Mouse (Mus musculus) forebrain, embryonic 13.5 days (tissue): ENCODE data around the gene Edaradd. TPM values are rescaled to one million over a fixed set of nuclear protein-coding genes. Genes with fewer than 3 reads are reported as not detected.

Source experiments
- ATAC-seq: fragments of 200-750 bp; cut with Nextera tagmentation; 2 replicates; pipeline ENCODE4 v1.8.0; 2017
- H3K27ac ChIP-seq: fragments of 300-500 bp; sonication (generic); 2 replicates; pipeline ENCODE4 v1.5.1; 2015; ENCODE audit warnings: inconsistent platforms, mild to moderate bottlenecking, moderate library complexity
- H3K27me3 ChIP-seq: fragments of 300-500 bp; sonication (generic); 2 replicates; pipeline ENCODE4 v1.6.1; 2015; ENCODE audit warnings: mild to moderate bottlenecking, inconsistent platforms
- H3K36me3 ChIP-seq: fragments of 300-500 bp; sonication (generic); 2 replicates; pipeline ENCODE4 v1.6.1; 2015; ENCODE audit warnings: mild to moderate bottlenecking, inconsistent platforms; ENCODE audit not compliant: poor library complexity, severe bottlenecking
- H3K4me1 ChIP-seq: fragments of 300-500 bp; sonication (generic); 2 replicates; pipeline ENCODE4 v1.6.1; 2015; ENCODE audit warnings: inconsistent platforms
- H3K4me2 ChIP-seq: fragments of 300-500 bp; sonication (generic); 2 replicates; pipeline ENCODE4 v1.6.1; 2015; ENCODE audit warnings: inconsistent platforms, mild to moderate bottlenecking, moderate library complexity
- H3K4me3 ChIP-seq: fragments of 300-500 bp; sonication (generic); 2 replicates; pipeline ENCODE4 v1.5.1; 2015; ENCODE audit warnings: mild to moderate bottlenecking, inconsistent platforms
- H3K9ac ChIP-seq: fragments of 300-500 bp; sonication (generic); 2 replicates; pipeline ENCODE4 v1.6.1; 2015; ENCODE audit warnings: mild to moderate bottlenecking, inconsistent platforms
- H3K9me3 ChIP-seq: fragments of 300-500 bp; sonication (generic); replicated peaks from 2 replicates; pipeline ENCODE4 v1.6.1; 2016; ENCODE audit warnings: inconsistent platforms
- WGBS: fragments of 180-500 bp; shearing (Covaris S2); methylation state at CpG from one replicate; pipeline ENCODE4 v1.1.7; 2015; 5-methylcytosine and 5-hydroxymethylcytosine counted together
- polyA plus RNA-seq: library from polyadenylated mRNA; unstranded; fragments of >200 nt; fragmentation: Nextera tagmentation; extraction: Ambion mirVana; gene quantifications from 2 replicates; pipeline ENCODE4 v1.2.1, GENCODE M21; 2015

Edaradd gene
- polyA plus RNA-seq, 1 experiment from 2014 or later, result 1.3 TPM

DNA sequence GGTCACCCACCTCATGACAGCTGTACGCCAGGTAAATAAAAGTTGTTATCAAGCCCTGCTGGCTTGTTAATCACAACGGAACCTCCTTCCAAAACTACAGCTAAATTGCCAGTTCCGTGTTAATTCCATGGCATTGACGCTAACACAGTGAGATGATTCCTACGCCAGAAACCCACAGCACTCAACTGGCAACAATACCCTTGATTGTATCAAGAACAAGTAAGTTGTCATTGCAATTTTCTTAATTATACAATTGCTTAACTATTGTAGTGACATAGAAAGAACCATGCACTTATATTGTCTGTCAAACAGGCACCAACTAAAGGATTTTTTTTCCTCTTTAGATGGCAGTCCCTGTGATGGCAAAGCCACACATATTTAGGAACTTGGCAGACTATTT lies 23.0 kb upstream of the Edaradd start:
- 69% methylated on average over 5 of the region's 5 CpGs for WGBS

DNA sequence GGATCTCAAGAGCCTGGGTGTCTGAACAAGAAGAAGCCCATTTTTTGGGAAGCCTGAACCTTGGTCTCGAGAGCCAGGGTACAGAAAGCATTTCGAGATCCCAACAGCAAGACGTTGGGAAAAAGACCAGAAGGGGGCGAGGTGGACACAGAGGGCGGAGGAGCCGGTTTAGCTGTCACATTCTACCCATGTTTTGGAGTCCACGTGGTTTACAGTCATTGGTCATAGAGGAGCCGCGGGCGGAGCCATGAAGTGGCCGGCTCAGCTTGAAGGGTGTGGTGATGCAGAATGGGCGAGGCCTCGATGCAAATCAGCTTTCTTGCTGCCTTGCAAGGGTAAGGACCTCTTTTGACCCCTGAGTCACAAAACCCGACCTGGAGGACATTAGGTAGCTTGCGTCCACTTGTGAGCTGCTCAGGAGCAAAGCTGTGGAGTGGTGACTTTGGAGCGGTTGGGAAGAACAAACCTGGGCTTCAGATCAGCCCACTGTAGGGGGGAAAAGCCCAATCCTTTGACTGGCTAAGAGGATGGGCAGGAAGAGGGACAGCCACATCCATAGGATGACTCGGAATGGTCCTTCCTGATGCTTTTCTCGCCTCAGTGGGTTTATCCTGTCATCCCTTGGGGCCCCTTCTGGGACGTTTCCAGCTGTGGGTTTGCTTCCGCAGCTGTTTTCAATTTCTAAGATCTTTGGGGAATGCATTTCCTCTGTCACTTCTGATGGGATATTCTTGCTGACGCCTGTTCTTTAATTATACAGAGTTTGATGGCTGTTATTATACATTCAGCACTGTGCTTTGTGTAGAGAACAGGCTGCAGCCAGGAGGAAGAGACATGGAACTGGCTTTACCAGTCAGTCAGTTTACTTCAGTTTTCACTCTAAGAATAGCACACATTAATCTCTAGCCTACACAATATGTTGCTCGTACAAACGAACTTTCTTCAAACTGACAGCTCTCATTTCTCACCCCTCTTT lies 22.1 kb upstream of the Edaradd start:
- H3K9me3 ChIP-seq, result no peaks in the 10 kb centered on the region
- 9% methylated on average over 23 of the region's 23 CpGs for WGBS
- no peak overlapping the region for H3K4me3 ChIP-seq

More for the DNA sequence above, 23.0 kb upstream of the Edaradd start:
- Histone ChIP-seq H3K4me2 (no peak overlapping the region), H3K36me3 (no peaks in the 10 kb centered on the region), H3K9ac (no peak overlapping the region), H3K27me3 (peaks cover 17% of the 10 kb centered on the region), H3K4me3 (no peak overlapping the region), H3K9me3 (no peaks in the 10 kb centered on the region), H3K27ac (no peak overlapping the region), H3K4me1 (peaks cover 8% of the 10 kb centered on the region; the same call in 1 of the 2 replicates)
- peak; percentile 31; the same call in 1 of the 2 replicates for ATAC-seq

DNA sequence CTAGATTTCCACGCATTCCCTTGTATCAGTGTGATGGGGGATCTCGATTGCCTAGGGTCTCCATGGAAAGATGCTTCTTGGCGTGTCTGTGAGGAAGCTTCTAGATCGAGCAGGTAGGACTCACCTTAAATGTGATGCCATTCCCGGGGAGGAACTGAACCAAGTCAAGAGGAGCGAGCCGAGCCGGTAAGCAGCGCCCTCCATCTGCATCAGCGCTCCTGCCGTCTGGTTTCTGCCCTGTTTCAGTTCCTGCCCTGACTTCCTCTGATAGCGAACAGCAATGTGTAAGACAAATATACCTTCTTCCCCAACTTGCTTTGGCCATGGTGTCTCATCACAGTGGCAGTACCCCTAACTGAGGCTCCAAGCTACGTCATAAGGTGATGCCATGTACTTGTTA lies 19.9 kb upstream of the Edaradd start:
- peak; percentile 39 for ATAC-seq
- no peak overlapping the region for H3K9ac ChIP-seq
- peak overlapping the region; percentile 35 for H3K4me2 ChIP-seq
- peaks cover 17% of the 10 kb centered on the region for H3K27me3 ChIP-seq
- no peak overlapping the region for H3K4me3 ChIP-seq
- no peaks in the 10 kb centered on the region for H3K36me3 ChIP-seq
- H3K4me1 ChIP-seq, result peaks cover 8% of the 10 kb centered on the region; the same call in 1 of the 2 replicates
- 46% methylated on average over 13 of the region's 13 CpGs for WGBS
- peak overlapping the region; percentile 14; the same call in 1 of the 2 replicates for H3K27ac ChIP-seq
- H3K9me3 ChIP-seq, result no peaks in the 10 kb centered on the region

More for the DNA sequence above, 22.1 kb upstream of the Edaradd start:
- H3K36me3 ChIP-seq, result no peaks in the 10 kb centered on the region
- peaks cover 17% of the 10 kb centered on the region for H3K27me3 ChIP-seq
- peak overlapping the region; percentile 32 for H3K4me2 ChIP-seq
- peak; percentile 53 for ATAC-seq
- peaks cover 8% of the 10 kb centered on the region; the same call in 1 of the 2 replicates for H3K4me1 ChIP-seq
- H3K27ac ChIP-seq, result no peak overlapping the region
- H3K9ac ChIP-seq, result no peak overlapping the region

DNA sequence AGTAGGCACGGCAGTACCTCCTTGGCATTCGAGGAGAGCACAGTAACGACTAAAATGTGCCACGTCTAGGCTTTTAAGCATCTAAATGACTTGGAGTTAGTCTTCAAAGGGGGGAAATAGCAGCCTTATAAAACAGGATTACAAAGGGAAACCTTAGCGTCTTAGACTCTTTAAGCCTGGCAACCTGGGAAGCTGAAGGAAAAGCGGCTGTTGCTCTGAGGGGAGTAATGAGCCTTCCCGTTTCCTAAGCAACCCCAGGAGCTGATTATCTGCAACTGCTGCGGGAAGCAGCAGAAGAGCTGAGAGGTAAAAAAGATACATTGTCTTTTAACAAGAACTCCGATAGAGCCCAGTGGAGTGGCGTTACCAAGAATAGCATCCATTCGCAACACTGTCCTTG lies 19.5 kb upstream of the Edaradd start:
- peaks cover 17% of the 10 kb centered on the region for H3K27me3 ChIP-seq
- H3K4me2 ChIP-seq, result peak overlapping the region; percentile 35
- peak overlapping the region; percentile 14; the same call in 1 of the 2 replicates for H3K27ac ChIP-seq
- no peak overlapping the region for H3K4me3 ChIP-seq
- peak; percentile 68 for ATAC-seq
- H3K9me3 ChIP-seq, result no peaks in the 10 kb centered on the region
- H3K36me3 ChIP-seq, result no peaks in the 10 kb centered on the region
- no peak overlapping the region for H3K9ac ChIP-seq
- peaks cover 8% of the 10 kb centered on the region; the same call in 1 of the 2 replicates for H3K4me1 ChIP-seq
- WGBS, result 4% methylated on average over 11 of the region's 11 CpGs

DNA sequence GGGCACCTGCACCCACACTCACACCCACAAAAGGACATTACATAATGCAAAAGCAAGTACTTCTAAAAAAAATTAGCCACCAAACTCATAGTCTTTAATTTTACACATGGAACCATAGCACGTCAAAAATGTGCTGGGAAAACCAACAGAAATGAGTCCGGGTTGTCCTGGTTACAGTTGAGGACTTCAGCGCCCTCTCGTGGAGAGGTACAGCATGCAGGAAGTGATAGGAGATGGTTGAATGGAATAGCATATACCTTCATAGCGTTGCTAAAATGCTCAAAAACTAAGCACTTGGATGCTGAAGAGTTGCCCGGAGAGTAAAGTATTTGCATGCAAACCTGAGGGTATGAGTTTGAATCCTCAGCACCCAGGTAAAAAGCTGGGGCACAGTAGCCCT lies 17.7 kb upstream of the Edaradd start:
- Histone ChIP-seq H3K4me2 (no peak overlapping the region), H3K36me3 (no peaks in the 10 kb centered on the region), H3K4me3 (no peak overlapping the region), H3K27me3 (peaks cover 17% of the 10 kb centered on the region), H3K9me3 (no peaks in the 10 kb centered on the region), H3K9ac (no peak overlapping the region), H3K4me1 (peaks cover 8% of the 10 kb centered on the region; the same call in 1 of the 2 replicates), H3K27ac (no peak overlapping the region)
- 77% methylated on average over 6 of the region's 6 CpGs for WGBS
- ATAC-seq, result no peak

DNA sequence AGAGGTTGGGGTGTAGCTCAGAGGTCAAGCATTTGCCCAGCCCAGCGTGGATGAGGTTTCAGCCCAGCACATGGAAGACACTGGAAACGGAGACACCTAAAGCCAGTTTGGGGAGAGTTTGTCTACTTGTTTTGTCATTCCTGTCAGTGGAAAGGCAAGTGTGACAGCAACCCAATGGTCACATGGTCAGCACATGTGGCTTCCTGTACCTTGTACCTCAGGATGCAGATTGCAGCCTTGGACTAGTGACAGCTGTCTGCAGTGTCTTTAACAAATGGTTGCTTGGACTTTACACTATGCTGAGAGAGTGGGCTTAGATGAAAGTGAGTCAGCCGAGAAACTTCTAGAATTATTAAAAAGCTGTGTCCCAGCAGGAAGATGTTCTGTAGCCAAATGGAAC lies 14.4 kb upstream of the Edaradd start:
- no peak overlapping the region for H3K27ac ChIP-seq
- 92% methylated on average over 3 of the region's 3 CpGs for WGBS
- no peaks in the 10 kb centered on the region for H3K36me3 ChIP-seq
- H3K4me2 ChIP-seq, result no peak overlapping the region
- H3K4me1 ChIP-seq, result no peaks in the 10 kb centered on the region
- ATAC-seq, result no peak
- H3K4me3 ChIP-seq, result no peak overlapping the region
- H3K9me3 ChIP-seq, result no peaks in the 10 kb centered on the region
- no peak overlapping the region for H3K9ac ChIP-seq
- no peaks in the 10 kb centered on the region for H3K27me3 ChIP-seq

DNA sequence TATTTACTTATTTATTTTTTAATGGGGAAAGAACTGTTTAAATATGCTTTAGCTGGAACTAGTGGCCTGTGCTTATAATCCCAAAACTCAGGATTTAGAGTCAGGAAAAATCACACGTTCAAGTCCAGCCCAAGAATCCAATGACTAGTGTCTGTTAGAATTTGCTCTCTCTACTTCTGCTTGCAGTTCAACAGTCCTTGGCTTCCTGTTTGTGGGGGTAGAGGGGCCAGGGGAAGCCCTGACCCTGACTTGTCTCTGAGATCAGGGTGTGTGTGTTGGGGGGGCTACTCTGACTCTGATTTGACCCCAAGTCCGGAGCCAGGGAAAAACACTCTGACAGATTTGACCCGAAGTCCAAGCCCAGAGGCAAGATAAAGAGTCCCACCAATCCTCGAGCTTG lies 5.4 kb upstream of the Edaradd start:
- H3K36me3 ChIP-seq, result no peaks in the 10 kb centered on the region
- no peaks in the 10 kb centered on the region for H3K4me1 ChIP-seq
- no peak overlapping the region for H3K4me3 ChIP-seq
- no peak overlapping the region for H3K9ac ChIP-seq
- H3K27me3 ChIP-seq, result peaks cover 9% of the 10 kb centered on the region
- no peak overlapping the region for H3K4me2 ChIP-seq
- WGBS, result 96% methylated on average over 4 of the region's 4 CpGs
- no peaks in the 10 kb centered on the region for H3K9me3 ChIP-seq
- no peak overlapping the region for H3K27ac ChIP-seq
- no peak for ATAC-seq

DNA sequence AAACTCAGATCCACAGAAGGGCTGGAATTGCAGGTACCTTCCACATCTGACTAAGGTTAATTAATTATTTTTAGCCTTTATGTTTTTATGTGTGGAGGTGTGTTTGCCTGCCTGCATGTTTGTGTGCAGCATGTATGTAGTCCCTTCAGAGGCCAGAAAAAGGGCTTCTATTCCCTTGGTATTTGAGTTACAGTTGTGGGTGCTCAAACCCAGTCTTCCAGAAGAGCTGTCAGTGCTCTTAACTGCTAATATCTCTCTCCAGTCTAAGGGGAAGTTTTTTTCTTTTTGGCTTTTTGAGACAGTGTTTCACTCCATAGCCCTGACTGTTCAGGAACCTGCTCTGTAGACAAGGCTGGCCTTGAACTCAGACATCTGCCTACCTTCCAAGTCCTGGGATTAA lies 2.1 kb upstream of the Edaradd start:
- no peak overlapping the region for H3K27ac ChIP-seq
- H3K4me2 ChIP-seq, result no peak overlapping the region
- peaks cover 20% of the 10 kb centered on the region for H3K27me3 ChIP-seq
- no peak overlapping the region for H3K4me3 ChIP-seq
- H3K36me3 ChIP-seq, result no peaks in the 10 kb centered on the region
- H3K9ac ChIP-seq, result no peak overlapping the region
- H3K4me1 ChIP-seq, result peaks cover 5% of the 10 kb centered on the region; the same call in 1 of the 2 replicates
- no peak for ATAC-seq
- no peaks in the 10 kb centered on the region for H3K9me3 ChIP-seq

DNA sequence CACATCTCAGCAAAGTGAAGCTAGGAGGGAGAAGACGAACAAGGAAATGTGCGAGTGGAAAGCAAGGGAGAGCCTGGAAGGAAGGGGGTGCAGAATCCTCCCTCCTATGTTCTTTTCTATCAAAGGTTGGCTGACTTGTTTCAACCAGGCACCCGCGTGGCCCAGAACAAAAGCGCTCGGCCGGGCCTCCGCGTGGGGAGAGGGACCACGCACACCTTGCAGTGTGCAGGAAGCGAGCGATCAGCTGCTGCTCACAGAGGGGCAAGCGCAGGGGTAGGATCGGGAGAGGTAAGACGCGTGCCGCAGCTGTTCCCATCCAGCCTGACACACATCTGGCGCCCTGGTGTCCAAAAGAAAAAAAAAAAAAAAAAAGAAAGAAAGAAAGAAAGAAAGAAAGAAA lies 867 bp downstream of the Edaradd start:
- peaks cover 5% of the 10 kb centered on the region; the same call in 1 of the 2 replicates for H3K4me1 ChIP-seq
- H3K36me3 ChIP-seq, result no peaks in the 10 kb centered on the region
- 2% methylated on average over 18 of the region's 18 CpGs for WGBS
- H3K9ac ChIP-seq, result peak overlapping the region; percentile 46
- peaks cover 20% of the 10 kb centered on the region for H3K27me3 ChIP-seq
- H3K4me2 ChIP-seq, result peak overlapping the region; percentile 96
- H3K27ac ChIP-seq, result no peak overlapping the region
- peak; percentile 69 for ATAC-seq
- H3K9me3 ChIP-seq, result no peaks in the 10 kb centered on the region
- peak overlapping the region; percentile 53 for H3K4me3 ChIP-seq

DNA sequence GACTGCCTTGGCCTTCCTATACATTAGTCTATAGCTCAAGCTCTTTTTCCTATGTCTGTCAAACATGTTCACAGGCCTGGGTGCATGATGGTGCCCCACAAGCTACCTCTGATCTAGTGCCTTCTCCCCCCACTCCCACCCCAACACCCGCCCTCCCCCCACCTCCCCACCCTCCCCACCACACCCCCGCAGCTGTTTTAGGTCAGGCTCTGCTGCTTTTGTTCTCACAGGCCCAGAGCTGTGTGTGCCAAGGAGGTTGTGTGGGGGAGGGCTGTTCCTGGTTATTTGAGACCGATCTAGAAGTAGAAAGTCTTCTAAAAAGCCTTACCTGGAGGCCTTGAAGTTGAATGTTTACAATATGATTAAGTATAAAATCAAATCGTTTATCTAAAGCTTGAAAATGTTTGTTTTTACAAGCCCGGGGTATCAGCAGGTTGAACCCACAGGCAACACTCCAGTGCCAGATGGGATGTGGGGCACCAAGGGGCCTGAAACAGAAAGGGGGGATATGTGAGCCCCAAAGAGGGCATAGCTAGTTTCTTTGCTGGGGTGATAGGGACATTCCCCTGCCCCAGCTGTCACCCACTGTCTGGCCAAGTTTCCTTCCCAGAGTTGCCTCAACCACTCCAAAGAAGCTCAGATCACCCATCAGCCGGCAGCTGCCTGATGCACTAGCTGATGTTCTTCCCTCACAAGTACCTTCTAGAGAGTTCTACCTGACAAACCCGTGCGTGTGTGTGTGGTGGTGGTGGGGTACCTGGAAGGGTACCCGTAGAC lies 8.9 kb downstream of the Edaradd start:
- no peaks in the 10 kb centered on the region for H3K36me3 ChIP-seq
- H3K9ac ChIP-seq, result no peak overlapping the region
- no peaks in the 10 kb centered on the region for H3K4me1 ChIP-seq
- H3K4me3 ChIP-seq, result no peak overlapping the region
- no peaks in the 10 kb centered on the region for H3K9me3 ChIP-seq
- H3K4me2 ChIP-seq, result no peak overlapping the region
- no peaks in the 10 kb centered on the region for H3K27me3 ChIP-seq
- no peak overlapping the region for H3K27ac ChIP-seq
- ATAC-seq, result no peak
- WGBS, result 74% methylated on average over 9 of the region's 9 CpGs

DNA sequence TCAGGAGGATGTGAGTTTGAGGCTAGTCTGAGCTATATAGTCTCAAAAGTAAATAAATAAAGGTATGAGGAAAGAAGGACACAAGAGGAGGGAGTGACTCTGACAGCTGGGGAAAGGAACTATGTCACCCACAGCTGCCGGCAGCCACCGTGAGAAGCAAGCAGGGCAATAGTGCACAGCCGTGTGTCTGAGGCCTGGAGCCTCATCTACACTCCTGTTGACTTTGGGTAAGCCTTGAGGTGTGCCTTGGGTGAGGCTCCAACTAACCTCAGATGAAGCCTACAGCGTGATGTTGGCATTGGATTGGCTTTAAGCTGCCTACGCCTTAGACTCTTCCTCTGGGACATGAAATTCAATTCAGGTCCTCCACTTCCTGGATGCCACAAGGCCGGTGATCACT lies 10.2 kb downstream of the Edaradd start:
- WGBS, result 93% methylated on average over 6 of the region's 6 CpGs
- Histone ChIP-seq H3K9ac (no peak overlapping the region), H3K4me2 (no peak overlapping the region)

DNA sequence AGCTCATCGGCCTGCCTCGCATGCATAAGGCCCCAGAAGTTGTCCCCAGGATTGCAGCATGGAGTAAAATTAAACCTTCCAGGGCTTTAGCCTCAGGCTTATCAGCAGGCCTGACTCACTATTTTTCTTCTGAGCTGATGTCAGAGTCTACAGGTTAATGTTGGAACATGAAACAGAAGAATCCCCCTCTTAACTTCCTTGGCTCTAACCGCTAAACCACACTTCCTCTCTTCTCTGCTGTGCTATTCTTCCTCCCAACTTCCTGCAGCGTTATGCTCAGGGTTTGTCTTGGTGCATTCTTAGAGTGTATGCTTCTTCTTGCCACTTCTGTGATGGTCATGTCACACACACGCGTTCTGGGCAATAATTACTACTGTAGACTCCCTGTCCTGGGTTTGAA lies 12.8 kb downstream of the Edaradd start:
- 93% methylated on average over 6 of the region's 6 CpGs for WGBS

More for the DNA sequence above, 10.2 kb downstream of the Edaradd start:
- Histone ChIP-seq H3K27ac (no peak overlapping the region), H3K4me1 (no peaks in the 10 kb centered on the region), H3K36me3 (no peaks in the 10 kb centered on the region), H3K27me3 (no peaks in the 10 kb centered on the region), H3K9me3 (no peaks in the 10 kb centered on the region), H3K4me3 (no peak overlapping the region)
- ATAC-seq, result no peak

More for the DNA sequence above, 12.8 kb downstream of the Edaradd start:
- H3K27me3 ChIP-seq, result no peaks in the 10 kb centered on the region
- no peak overlapping the region for H3K4me3 ChIP-seq
- no peak overlapping the region for H3K9ac ChIP-seq
- H3K27ac ChIP-seq, result no peak overlapping the region
- no peaks in the 10 kb centered on the region for H3K9me3 ChIP-seq
- H3K4me2 ChIP-seq, result no peak overlapping the region
- peaks cover 8% of the 10 kb centered on the region; the same call in 1 of the 2 replicates for H3K4me1 ChIP-seq
- no peaks in the 10 kb centered on the region for H3K36me3 ChIP-seq
- no peak for ATAC-seq
